Mouse (Mus musculus) heart, postnatal 14 days (tissue): Measurements from ENCODE around the gene Tnip3. TPM values are rescaled to one million over a fixed set of nuclear protein-coding genes. Genes with fewer than 3 reads are reported as not detected.

Experiments
- DNase-seq, 2 experiments: peaks; one replicate each; pipeline ENCODE4 v3.0.0; 2021 to 2022
- intact Hi-C: fragments of 180-260 bp; cut with DNase I; formaldehyde crosslinking; loops from one replicate; pipeline ENCODE4 v1.15.1; 2025
- long read RNA-seq, 2 experiments: library from polyadenylated mRNA; stranded (forward); transcript quantifications; one replicate each; pipeline ENCODE4 v2.0.0; 2021
- total RNA-seq, 2 experiments: library from RNA; stranded (reverse); gene quantifications; 2 replicates each; pipeline ENCODE4 v1.2.3; 2021

Tnip3 gene
- 1 to 10 TPM; 1.2 to 1.4 TPM for total RNA-seq
- long read RNA-seq, experiment 1, partial matches to known transcripts: 0 of 2 reads
- long read RNA-seq, experiment 1, other reads (novel, unspliced or antisense): 0 of 2 reads
- long read RNA-seq, experiment 2, partial matches to known transcripts: 0 of 2 reads
- long read RNA-seq, experiment 2, other reads (novel, unspliced or antisense): 1 of 2 reads

- intact Hi-C loops: no loop called here
- no peak for DNase-seq
Observed at GRCm38 (mm10) chr6:65525192-65525591, at the start of gene Tnip3. TSS of gene Tnip3 (plus strand) at chr6:65525313.

GRCm38 (mm10) chr6:65498786-65499185 is 26.3 kb upstream of the Tnip3 start:
- DNase-seq: no peak
- intact Hi-C loops: no loop called here

- DNase-seq: peak; percentile 73 to 82
- intact Hi-C loops: loop anchor here (1.0 to 5.0 kb wide), 3 partner anchors 59 to 1022 kb away; no protein-coding TSS in a partner anchor
Observed at GRCm38 (mm10) chr6:65510051-65510669, 15.0 kb upstream of the Tnip3 start.

- intact Hi-C loops: loop anchor here (2.0 to 5.0 kb wide), 3 partner anchors 55 to 1018 kb away; no protein-coding TSS in a partner anchor
- DNase-seq: no peak
Observed at GRCm38 (mm10) chr6:65513813-65514212, 11.3 kb upstream of the Tnip3 start.

GRCm38 (mm10) chr6:65516759-65517158 is 8.4 kb upstream of the Tnip3 start:
- intact Hi-C loops: no loop called here
- no peak for DNase-seq

- intact Hi-C loops: no loop called here
- DNase-seq: no peak
Observed at GRCm38 (mm10) chr6:65520821-65521220, 4.3 kb upstream of the Tnip3 start.

- intact Hi-C loops: no loop called here
- no peak for DNase-seq
Observed at GRCm38 (mm10) chr6:65527892-65528291, 2.8 kb downstream of the Tnip3 start.

GRCm38 (mm10) chr6:65531232-65531848 is 6.2 kb downstream of the Tnip3 start:
- intact Hi-C loops: no loop called here

GRCm38 (mm10) chr6:65533687-65534086 is 8.6 kb downstream of the Tnip3 start:
- intact Hi-C loops: no loop called here
- no peak for DNase-seq

More at GRCm38 (mm10) chr6:65531232-65531848, 6.2 kb downstream of the Tnip3 start:
- no peak for DNase-seq

- intact Hi-C loops: no loop called here
Observed at GRCm38 (mm10) chr6:65537327-65537884, 12.3 kb downstream of the Tnip3 start.

GRCm38 (mm10) chr6:65538022-65538652 is 13.0 kb downstream of the Tnip3 start:
- DNase-seq: no peak
- intact Hi-C loops: no loop called here

More at GRCm38 (mm10) chr6:65537327-65537884, 12.3 kb downstream of the Tnip3 start:
- DNase-seq: no peak

GRCm38 (mm10) chr6:65538921-65539320 is 13.8 kb downstream of the Tnip3 start:
- no peak for DNase-seq
- intact Hi-C loops: no loop called here

- DNase-seq: no peak
- intact Hi-C loops: no loop called here
Observed at GRCm38 (mm10) chr6:65540138-65540537, 15.0 kb downstream of the Tnip3 start.

GRCm38 (mm10) chr6:65541094-65541493 is 16.0 kb downstream of the Tnip3 start:
- no peak for DNase-seq
- intact Hi-C loops: no loop called here

GRCm38 (mm10) chr6:65542391-65542790 is 17.3 kb downstream of the Tnip3 start:
- intact Hi-C loops: no loop called here

GRCm38 (mm10) chr6:65542913-65543312 is 17.8 kb downstream of the Tnip3 start:
- intact Hi-C loops: no loop called here
- no peak for DNase-seq

More at GRCm38 (mm10) chr6:65542391-65542790, 17.3 kb downstream of the Tnip3 start:
- no peak for DNase-seq

GRCm38 (mm10) chr6:65563887-65564656 is 39.0 kb downstream of the Tnip3 start:
- intact Hi-C loops: no loop called here

GRCm38 (mm10) chr6:65564657-65565039 is 39.5 kb downstream of the Tnip3 start:
- no peak for DNase-seq
- intact Hi-C loops: no loop called here

More at GRCm38 (mm10) chr6:65563887-65564656, 39.0 kb downstream of the Tnip3 start:
- no peak for DNase-seq

GRCm38 (mm10) chr6:65569741-65570140 is 44.6 kb downstream of the Tnip3 start:
- intact Hi-C loops: loop anchor here (1.0 to 10.0 kb wide), 3 partner anchors 55 to 445 kb away; no protein-coding TSS in a partner anchor
- peak; percentile 41 to 71 for DNase-seq
